Mouse (Mus musculus) spleen, embryonic (tissue): ENCODE results near the gene Fbxo27.

Source experiments
- CTCF ChIA-PET: fragments of 350-600 bp; sonication (Branson Sonifier 250); formaldehyde crosslinking; loops from one replicate; lab custom pipeline; 2022; lab: Charles Lee

The Fbxo27 gene

DNA sequence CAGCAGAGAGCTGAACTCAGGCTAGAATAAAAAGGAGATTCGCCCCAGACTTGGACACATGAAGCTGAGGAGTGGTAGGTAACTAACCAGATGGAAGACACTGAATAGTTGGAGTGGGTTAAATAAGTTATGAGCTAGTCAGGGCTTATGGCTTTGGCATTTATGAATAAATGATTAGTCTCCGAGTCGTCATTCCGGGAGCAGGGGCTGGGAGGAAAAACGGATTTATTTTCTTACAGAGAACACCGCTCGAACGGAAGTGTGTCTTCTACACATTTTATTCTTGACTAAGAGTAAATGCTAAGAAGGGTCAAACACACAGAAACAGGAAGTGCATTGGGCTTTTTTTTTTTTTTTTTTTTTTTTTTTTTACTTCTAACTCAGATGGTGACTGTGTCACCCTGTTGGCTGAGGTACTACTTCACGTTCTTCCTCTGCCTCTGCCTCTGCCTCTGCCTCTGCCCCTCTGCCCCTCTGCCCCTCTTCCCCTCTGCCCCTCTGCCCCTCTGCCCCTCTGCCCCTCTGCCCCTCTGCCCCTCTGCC lies 10.0 kb downstream of the Fbxo27 start:
- CTCF ChIA-PET = no interaction called here

DNA sequence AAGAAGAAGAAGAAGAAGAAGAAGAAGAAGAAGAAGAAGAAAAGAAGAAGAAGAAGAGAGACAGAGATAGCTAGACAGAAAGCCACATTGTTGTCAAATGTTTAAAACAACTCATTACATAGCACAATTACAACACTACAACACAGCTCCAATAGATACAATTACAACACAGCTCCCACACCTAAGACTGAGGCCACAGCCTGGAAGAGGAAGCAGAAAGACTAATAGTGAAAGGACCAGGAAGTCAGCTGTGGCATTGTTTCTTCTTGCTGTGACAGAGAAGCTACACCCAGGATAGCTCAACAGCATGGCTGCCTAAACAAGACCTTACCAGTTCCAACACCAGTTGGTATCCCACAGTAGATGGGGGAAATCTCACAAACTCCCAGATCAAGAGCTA lies 16.8 kb downstream of the Fbxo27 start:
- CTCF ChIA-PET = interaction anchor here (0.7 kb wide), 1 partner anchor 107 kb away, joined by 3 read pairs; no protein-coding TSS in a partner anchor

DNA sequence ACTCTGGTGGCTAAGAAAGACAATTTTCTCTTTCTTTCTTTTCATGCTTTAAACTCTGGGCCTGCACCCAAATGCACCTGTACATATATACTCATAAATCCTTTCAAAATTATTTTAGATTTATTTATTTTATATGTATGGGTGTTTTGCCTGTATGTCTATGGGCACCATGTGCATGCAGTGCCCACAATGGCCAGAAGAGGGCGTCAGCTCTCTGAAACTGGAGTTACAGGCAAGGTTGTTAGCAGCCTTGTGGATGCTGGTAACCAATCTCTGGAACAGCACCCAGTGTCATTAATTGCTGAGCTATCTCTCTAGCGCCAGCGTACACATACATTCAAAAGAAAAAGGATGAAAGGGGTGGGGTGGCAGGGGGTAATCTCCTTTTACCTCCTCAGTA lies 18.3 kb downstream of the Fbxo27 start:
- CTCF ChIA-PET = no interaction called here

DNA sequence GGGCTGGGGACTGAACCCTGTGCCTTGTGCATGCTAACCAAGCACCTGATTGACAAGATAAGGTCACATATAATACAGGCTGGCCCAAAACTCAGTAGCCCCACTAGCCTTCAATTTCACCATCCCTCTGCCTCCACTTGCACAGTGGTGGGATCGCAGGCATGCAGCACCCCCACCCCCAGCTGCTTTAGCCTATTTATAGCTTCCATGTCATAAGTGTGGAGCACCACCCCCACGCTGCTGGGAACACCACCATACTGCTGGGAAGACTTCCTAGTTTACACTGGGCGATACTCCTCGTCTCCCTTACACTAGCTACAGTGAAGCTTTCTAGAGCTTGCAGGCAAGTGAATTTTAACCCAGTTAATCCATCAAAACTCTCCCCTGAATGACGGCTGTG lies 22.0 kb downstream of the Fbxo27 start:
- CTCF ChIA-PET = no interaction called here

DNA sequence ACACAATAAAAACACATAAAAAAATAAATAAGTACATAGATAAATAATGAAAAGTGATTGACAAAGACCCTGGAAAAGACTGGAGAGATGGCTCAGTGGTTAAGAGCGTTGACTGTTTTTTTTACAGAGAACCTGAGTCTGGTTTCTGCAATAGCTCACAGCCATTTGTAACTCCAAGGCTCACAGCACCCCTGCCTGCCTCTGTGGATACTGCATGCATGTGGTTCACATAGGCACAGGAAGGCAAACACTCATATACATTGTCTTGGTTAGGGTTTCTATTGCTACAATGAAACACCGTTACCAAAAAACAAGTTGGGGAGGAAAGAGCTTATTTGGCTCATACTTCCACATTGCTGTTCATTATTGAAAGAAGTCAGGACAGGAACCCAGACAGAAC lies 22.9 kb downstream of the Fbxo27 start:
- CTCF ChIA-PET = no interaction called here

DNA sequence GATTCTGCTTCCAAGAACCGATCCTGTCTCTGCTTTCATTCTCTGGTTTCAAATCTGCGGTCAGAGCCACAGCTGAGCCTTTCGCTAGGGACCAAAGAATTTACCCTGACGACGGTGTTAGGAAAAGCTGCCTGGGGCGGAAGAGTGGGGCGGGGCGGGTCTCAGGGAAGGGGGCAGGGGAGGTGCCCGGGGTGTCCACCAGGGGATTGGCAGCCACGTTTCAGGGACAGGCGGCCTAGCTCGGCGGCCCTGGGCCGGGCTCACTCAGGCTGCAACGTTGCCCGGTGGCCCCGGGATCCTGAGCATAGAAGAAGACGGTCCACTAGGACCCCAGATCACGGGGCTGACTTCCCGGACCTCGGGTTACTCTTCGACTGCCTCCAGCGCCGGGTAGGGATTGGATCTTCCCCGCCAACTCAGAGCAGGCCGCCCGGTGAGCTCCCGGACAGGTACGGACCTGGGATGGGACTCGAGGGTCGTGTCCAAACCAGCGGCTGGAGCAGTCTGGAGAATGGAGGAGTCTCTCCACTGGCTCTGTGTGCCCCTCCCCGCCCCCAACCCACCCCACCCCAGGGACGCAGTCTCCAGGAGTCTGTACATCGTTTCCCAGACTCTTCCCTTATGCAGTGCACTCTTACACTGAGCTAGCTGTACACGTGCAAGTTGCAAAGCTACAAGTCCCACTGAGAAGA lies 24.1 kb downstream of the Fbxo27 start, which contains the start of gene Fbxo17:
Fbxo17 (plus strand) TSS at position 215 of the 692 bp plus-strand sequence.
- CTCF ChIA-PET = interaction anchor here (0.6 kb wide), 1 partner anchor 1307 kb away, joined by 3 read pairs; no protein-coding TSS in a partner anchor

DNA sequence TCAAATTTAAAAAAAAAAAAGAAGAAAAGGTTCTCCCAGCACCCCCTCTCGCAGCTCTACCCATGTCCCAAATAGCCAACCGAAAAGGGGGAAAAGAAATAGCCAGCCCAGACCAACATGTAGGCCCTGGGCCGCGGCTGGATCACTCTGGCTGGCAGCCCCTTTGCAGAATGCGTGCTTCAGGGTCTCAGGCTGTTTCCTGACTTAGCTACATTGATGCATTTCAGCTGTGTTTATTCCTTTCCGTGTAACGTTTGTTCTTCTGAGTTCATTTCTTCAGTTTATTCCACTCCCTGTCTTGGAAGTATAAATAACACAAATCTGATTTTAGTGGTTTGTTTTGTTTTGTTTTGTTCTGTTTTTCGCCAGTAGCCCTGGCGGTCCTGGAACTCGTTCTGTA lies 25.1 kb downstream of the Fbxo27 start:
- CTCF ChIA-PET = no interaction called here

DNA sequence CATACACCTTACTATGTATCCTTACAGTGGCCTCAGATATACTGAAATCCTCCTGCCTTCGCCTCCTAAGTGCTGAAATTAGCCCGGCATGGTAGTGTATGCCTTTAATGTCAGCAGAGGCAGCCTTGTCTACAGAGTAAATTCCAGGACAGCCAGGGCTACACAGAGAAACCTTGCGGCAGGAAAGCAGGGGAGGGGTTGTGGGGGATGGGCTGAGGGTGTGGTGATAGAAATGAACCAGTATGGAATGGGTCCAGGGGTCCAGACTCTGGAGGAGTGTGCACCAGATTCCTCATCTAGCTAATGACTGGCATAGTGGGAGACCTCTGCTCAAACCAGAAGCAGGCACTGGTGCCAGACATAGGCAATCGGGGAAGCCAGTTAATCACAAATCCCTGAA lies 26.5 kb downstream of the Fbxo27 start:
- CTCF ChIA-PET = interaction anchor here (0.7 kb wide), 1 partner anchor 93 kb away, joined by 5 read pairs; no protein-coding TSS in a partner anchor

DNA sequence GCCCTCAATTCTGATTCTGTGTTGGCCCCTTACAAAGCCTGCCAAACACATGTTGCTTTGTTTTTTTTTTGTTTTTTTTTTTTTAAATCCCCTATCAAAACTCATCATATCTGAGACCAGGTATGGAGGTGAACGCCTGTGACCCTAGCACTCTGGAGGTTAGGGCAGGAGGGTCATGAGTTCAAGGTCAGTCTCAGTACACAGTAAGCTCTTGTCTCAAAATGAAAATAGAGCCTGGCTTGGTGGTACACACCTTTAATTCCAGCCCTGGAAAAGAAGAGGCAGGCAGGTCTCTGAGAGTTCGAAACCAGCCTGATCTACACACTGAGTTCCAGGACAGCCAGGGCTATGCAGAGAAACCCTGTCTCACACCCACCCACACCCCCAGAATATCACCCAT lies 27.0 kb downstream of the Fbxo27 start:
- CTCF ChIA-PET = no interaction called here

DNA sequence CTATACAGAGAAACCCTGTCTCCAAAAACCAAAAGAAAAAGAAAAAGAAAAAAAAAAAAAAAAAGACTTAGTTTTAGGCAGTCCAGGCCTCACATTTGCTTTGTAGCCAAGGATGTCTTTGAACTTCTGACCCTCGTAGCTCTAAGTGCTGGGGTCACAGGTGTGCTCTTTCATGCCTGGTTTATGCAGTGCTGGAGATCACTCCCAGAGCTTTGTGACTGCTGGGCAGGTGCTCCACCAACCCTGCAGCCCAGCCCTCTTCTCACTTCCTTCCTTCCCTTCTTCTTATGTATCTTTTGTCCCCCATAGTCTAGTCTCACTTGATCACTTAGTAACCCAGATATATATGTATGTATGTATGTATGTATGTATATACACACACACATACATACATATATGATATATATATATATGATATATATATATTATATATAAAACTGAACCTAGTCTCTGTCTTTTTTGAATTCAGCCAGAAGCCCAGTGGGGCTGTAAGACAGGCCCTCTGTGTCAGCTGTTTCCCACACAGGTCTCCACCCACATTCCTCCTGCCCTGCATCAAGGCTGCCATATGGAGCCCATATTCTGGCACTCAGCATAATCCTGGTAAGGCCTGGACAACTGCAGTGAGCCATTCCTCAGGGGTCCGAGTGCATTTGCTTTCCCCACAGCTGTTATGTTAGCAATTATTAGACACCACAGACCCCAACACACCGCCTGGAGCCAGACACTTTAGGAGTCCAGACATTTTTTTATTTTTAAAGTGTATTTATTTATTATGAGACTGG lies 28.3 kb downstream of the Fbxo27 start:
- CTCF ChIA-PET = interaction anchor here (0.5 to 0.7 kb wide), 2 partner anchors 286 to 1541 kb away, joined by 8 to 10 read pairs; no protein-coding TSS in a partner anchor

DNA sequence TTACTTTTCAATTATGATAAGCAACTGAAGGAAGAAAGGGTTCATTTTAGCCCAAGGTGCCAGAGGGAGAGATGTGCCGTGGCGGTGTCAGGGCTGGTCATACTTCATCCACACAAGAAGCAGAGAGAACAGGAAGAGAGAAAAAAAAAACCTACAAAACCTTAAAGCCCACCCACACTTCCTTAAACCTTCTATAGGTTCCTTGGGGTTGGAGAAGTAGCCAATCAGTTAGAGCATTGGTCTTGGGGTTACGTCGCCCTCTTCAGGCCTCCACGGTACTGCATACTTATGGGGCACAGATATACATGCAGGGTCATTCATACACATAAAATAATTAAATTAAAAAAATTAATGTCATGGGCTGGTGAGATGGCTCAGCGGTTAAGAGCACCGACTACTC lies 29.4 kb downstream of the Fbxo27 start:
- CTCF ChIA-PET = interaction anchor here (0.7 kb wide), 1 partner anchor 1540 kb away, joined by 8 read pairs; no protein-coding TSS in a partner anchor

DNA sequence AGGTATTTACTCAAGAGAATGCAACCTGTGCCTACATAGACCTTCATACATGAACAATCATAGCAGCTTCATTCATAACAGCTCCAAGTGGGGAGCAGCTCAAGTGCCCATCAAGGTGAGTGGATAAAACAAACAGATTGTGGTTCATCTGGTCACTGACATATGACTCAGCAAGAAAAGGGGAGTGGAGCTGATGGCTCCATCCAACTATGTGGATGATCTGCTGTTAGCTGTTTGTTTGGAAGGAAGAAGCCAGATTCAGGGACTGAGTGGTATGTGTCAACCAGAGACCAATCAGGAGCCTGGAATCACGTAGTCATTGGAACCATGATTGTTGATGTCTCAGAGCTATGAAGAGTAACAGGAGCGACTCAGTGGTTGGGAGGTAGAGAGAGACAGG lies 32.0 kb downstream of the Fbxo27 start:
- CTCF ChIA-PET = no interaction called here

DNA sequence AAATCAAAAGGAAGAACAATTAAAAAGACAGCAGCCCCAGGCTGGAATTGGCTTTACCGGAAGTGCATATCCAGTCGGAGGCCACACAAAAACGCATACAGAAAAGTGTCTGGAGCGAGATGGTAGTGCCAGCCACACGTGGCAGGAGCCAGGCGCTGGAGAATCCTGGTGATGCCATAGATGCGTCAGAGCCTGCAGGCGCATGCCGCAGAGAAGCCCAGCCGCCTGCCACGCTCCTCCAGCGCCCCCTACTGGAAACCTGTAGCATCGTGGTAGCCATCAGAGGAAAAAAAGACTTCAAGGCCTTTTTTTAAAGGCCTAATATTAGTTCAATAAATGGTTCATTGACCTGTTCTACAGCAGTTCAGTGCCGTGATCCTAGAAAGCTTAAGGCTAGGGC lies 34.0 kb downstream of the Fbxo27 start:
- CTCF ChIA-PET = no interaction called here

DNA sequence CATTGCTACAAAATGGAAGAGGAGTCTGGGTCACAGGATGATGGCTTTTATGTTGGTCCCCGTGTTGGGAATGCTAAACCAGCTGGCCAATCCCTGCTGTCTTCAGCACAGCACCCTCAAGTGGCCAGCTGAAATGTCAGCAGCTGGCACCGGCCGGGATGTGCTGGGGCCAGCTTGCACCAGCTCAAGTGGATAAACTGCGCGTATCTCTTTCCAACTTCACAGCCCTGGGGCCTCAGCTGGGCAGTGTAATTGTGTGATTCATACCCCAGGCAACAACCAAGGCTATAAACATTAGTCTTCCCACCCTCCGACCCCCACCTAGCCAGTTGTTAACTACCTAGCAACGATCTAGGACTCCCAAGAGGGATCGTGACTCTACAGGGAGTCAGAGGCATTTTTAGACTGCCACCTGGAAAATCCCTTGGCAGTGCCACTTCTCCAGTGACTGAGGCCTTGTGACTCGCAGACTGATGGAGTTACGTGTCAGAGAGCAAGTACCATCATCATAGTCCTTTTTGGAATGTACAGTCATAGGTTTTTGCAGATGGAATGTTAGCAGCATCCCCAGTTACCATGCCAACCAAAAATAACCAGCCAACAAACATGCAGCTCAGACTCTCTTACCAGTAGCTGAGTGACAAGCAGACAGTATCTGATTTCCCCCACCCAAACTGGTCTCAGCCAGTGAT lies 35.1 kb downstream of the Fbxo27 start:
- CTCF ChIA-PET = no interaction called here

DNA sequence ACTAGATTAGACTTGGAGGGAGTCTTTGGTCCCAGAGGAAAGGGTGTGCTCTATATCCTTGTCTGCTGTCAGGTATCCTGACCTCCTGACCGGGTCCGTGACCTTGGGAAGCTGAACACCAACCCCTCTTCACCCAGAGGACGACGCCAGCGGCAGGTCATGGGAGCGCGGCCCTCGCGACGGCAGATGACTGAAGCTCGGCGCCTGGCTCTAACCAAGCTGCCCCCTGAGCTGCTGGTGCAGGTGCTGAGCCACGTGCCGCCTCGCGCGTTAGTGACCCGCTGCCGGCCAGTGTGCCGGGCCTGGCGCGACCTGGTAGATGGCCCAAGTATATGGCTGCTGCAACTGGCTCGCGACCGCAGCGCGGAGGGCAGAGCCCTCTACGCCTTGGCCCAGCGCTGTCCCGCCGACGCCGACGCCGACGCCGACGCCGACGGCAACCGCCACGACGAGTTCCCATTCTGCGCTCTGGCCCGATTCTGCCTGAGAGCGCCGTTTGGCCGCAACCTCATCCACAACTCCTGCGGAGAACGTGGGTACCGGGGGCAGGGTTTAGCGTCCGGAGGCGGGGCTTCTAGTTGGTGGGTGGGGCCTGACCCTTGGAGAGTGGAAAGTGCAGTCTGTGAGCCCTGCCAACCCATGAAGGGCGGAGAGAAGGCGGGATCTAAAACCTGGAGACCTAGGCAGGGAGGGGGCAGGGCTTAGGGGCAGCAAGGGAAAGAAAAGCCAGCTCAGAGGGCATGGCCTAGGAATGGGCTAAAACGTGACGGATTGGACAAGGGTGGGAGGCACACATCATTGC lies 39.9 kb downstream of the Fbxo27 start:
- CTCF ChIA-PET = no interaction called here

DNA sequence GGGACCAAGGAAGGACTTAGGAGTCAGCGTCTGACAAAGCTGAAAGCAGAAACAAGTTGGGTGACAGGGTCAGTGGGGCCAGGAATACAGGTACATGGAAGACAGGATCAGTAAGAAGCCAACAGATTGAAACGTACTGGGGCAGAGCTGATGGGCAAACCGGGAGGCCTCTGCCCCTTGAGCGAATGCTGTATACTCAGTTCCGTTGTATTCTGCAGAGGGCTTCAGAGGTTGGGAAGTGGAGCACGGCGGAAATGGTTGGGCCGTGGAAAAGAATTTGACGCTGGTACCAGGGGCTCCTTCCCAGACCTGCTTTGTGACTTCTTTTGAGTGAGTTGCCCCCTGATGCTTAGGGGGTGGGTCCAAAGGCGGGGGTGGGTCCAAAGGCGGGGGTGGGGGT lies 40.6 kb downstream of the Fbxo27 start:
- CTCF ChIA-PET = no interaction called here

DNA sequence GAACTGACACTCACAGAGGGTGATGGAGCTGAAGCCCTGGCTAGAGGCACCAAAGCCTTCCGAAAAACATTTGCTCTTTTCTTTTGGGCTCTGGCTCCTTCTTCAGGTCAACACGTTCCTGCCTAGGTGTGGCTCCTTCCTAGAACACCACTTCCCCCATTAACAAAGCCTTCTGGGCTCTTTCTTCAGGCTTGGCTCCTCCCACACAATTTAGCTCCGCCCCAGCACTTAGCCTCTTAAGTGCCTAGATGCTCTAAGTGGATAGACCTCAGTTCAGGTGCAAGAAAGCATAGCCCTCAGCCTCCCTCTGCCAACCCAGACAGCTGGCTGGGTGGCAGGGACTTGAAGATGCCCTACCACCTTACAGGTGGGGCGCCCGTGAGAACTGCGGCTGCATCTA lies 43.1 kb downstream of the Fbxo27 start:
- CTCF ChIA-PET = interaction anchor here (0.6 kb wide), 1 partner anchor 51 kb away, joined by 3 read pairs; no protein-coding TSS in a partner anchor

DNA sequence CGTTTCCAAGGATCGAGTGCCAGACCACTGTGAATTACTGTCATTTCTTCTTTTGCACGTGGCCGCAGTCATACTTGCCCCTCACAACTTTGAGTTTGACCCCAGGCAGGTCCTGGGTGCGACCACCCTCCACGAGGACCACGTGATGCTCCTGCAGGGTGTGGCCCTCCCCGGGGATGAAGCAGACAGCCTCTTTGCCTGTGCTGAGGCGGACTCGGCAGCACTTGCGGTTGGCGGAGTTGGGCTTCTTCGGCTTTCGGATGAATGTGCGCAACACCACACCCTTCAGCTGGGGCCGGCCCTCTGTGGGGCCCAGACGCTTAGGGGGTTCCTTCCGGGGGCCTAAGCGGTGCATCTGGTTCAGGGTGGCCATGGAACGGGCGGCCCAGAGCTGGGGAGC lies 47.2 kb downstream of the Fbxo27 start:
- CTCF ChIA-PET = interaction anchor here (0.5 kb wide), 1 partner anchor 354 kb away, joined by 3 read pairs; no protein-coding TSS in a partner anchor

DNA sequence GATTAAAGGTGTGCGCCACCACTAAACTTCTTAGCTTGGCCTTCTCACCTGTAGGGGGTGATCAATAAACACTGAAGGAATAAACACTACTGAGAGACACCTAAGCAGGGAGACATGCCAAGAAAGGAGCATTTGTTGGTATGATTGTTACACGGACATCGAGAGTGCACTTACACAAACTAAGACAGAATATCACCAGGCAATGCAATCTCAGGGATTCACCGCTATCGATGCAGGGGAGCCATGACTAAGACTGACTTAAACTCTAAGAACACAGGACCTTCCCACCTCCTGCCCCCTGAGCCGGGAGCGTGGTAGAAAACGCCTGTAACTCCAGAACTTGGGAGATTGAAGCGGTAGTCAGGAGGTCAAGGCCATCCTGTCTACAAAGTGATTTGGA lies 48.3 kb downstream of the Fbxo27 start:
- CTCF ChIA-PET = no interaction called here

DNA sequence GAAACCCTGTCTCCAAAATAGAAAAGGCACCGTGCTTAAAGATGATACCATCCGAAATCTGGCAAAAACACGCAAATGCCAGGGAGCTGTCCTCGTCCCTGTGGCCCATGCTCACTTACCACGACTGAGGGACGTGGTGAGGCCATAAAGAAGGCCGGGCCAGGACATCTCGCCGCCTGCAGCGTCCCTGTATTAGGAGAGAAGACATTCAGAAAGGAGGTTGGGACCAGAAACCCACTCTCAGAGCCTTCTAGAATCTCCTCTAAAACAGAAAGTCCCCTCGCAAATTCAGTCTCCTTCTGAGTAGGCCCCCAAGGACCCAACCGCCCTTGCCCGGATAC lies 48.7 kb downstream of the Fbxo27 start:
- CTCF ChIA-PET = interaction anchor here (0.6 kb wide), 1 partner anchor 70 kb away, joined by 4 read pairs; no protein-coding TSS in a partner anchor
